In genomic region chr15:86109245-86109644, GRCm38 (mm10) we compare ENCODE assay signal across 14 mouse cellular contexts. TPM values are rescaled to one million over a fixed set of nuclear protein-coding genes. Genes with fewer than 3 reads are reported as not detected.
DNase-seq lines count a peak whose midpoint lies in the region; ATAC-seq and TF ChIP-seq lines count a peak whose summit lies in the region.
"Had no signal": no experiment of that assay in that cellular context is flagged by ENCODE, and none has a peak within 500 bp of the region (broad histone marks: within the 10 kb centered on the region; RNA-seq: fewer than 3 reads in every experiment).

No protein-coding gene starts in this region.

- no peak overlapping the region for H3K4me3 ChIP-seq in cerebellum, adult 2 months (replicated peaks; ENCODE audit: insufficient read depth, low read depth, low read length)
- no peak overlapping the region for H3K4me3 ChIP-seq in hindbrain, postnatal 0 days (ENCODE audit: low read length)
- no peak overlapping the region for H3K4me3 ChIP-seq in hindbrain, embryonic 14.5 days (replicated peaks; ENCODE audit: low read length)
- H3K4me3 ChIP-seq in cortical plate, adult 2 months (ENCODE audit: insufficient read depth, low read length): no peak overlapping the region
- peak overlapping the region; percentile 13; the same call in 1 of the 2 replicates for H3K4me3 ChIP-seq in heart, embryonic 16.5 days (ENCODE audit: low read length)
- no peak overlapping the region for H3K4me3 ChIP-seq in intestine, postnatal 0 days (ENCODE audit: low read depth, low read length)
- H3K4me3 ChIP-seq: embryonic facial prominence, embryonic 13.5 days; megakaryocyte, embryonic 14.5 days had no signal

- no peaks in the 10 kb centered on the region for H3K27me3 ChIP-seq in cerebellum, adult 2 months (ENCODE audit: control insufficient read depth, insufficient read depth, low read length)
- H3K27me3 ChIP-seq in hindbrain, postnatal 0 days (ENCODE audit: insufficient read depth, low read length): no peaks in the 10 kb centered on the region
- H3K27me3 ChIP-seq in hindbrain, embryonic 14.5 days (ENCODE audit: control insufficient read depth, insufficient read depth, low read length): no peaks in the 10 kb centered on the region
- H3K27me3 ChIP-seq in heart, embryonic 16.5 days (ENCODE audit: control insufficient read depth, insufficient read depth, low read length): no peaks in the 10 kb centered on the region
- no peaks in the 10 kb centered on the region for H3K27me3 ChIP-seq in intestine, postnatal 0 days (replicated peaks; ENCODE audit: control insufficient read depth, insufficient read depth, low read length)
- H3K27me3 ChIP-seq: embryonic facial prominence, embryonic 13.5 days; Patski had no signal

- peak overlapping the region; percentile 86 for H3K27ac ChIP-seq in cerebellum, adult 2 months (ENCODE audit: insufficient read depth, low read length)
- H3K27ac ChIP-seq in hindbrain, postnatal 0 days: peak overlapping the region; percentile 52; the same call in 1 of the 2 replicates
- H3K27ac ChIP-seq in hindbrain, embryonic 14.5 days: no peak overlapping the region
- H3K27ac ChIP-seq in cortical plate, adult 2 months (ENCODE audit: insufficient read depth, low read length): peak overlapping the region; percentile 33; the same call in 1 of the 2 replicates
- peak overlapping the region; percentile 98 for H3K27ac ChIP-seq in heart, embryonic 16.5 days (ENCODE audit: low read length)
- H3K27ac ChIP-seq in intestine, postnatal 0 days (ENCODE audit: low read depth, low read length): no peak overlapping the region
- H3K27ac ChIP-seq: embryonic facial prominence, embryonic 13.5 days had no signal

- TF ChIP-seq POLR2A in cerebellum, adult 2 months (IDR thresholded peaks at IDR 0.05; ENCODE audit: borderline replicate concordance, insufficient read depth, low read length): no peak
- no peak for TF ChIP-seq POLR2A in cortical plate, adult 2 months (IDR thresholded peaks at IDR 0.05; ENCODE audit: extremely low read depth, insufficient read depth, low read length)

- H3K36me3 ChIP-seq in hindbrain, postnatal 0 days (ENCODE audit: insufficient read depth, low read length): no peaks in the 10 kb centered on the region
- H3K36me3 ChIP-seq in hindbrain, embryonic 14.5 days (replicated peaks; ENCODE audit: control insufficient read depth, insufficient read depth): peaks cover 9% of the 10 kb centered on the region; the same call in 1 of the 2 replicates
- no peaks in the 10 kb centered on the region for H3K36me3 ChIP-seq in heart, embryonic 16.5 days (ENCODE audit: control insufficient read depth, insufficient read depth)
- no peaks in the 10 kb centered on the region; the same call in 1 of the 2 replicates for H3K36me3 ChIP-seq in intestine, postnatal 0 days (ENCODE audit: control insufficient read depth, insufficient read depth)
- H3K36me3 ChIP-seq: embryonic facial prominence, embryonic 13.5 days had no signal

- H3K9me3 ChIP-seq in hindbrain, postnatal 0 days (ENCODE audit: low read length): no peaks in the 10 kb centered on the region
- H3K9me3 ChIP-seq in hindbrain, embryonic 14.5 days (ENCODE audit: control insufficient read depth, low read length): no peaks in the 10 kb centered on the region
- H3K9me3 ChIP-seq in heart, embryonic 16.5 days (replicated peaks; ENCODE audit: control insufficient read depth, low read length): no peaks in the 10 kb centered on the region
- no peaks in the 10 kb centered on the region for H3K9me3 ChIP-seq in intestine, postnatal 0 days (ENCODE audit: control insufficient read depth)
- H3K9me3 ChIP-seq: embryonic facial prominence, embryonic 13.5 days; megakaryocyte, embryonic 14.5 days had no signal

- peaks cover 42% of the 10 kb centered on the region for H3K4me1 ChIP-seq in cerebellum, adult 2 months (ENCODE audit: control insufficient read depth, insufficient read depth, low read length)
- H3K4me1 ChIP-seq in hindbrain, postnatal 0 days (ENCODE audit: insufficient read depth, low read length): peaks cover 36% of the 10 kb centered on the region
- H3K4me1 ChIP-seq in hindbrain, embryonic 14.5 days (replicated peaks; ENCODE audit: control insufficient read depth, insufficient read depth, low read length): peaks cover 24% of the 10 kb centered on the region
- H3K4me1 ChIP-seq in cortical plate, adult 2 months (ENCODE audit: control insufficient read depth, insufficient read depth, low read length): peaks cover 21% of the 10 kb centered on the region
- H3K4me1 ChIP-seq in heart, embryonic 16.5 days (ENCODE audit: control insufficient read depth, insufficient read depth, low read length): peaks cover 88% of the 10 kb centered on the region
- H3K4me1 ChIP-seq in intestine, postnatal 0 days (replicated peaks; ENCODE audit: control insufficient read depth, insufficient read depth, low read length): 0 out of 2 replicates have a peak, but pooled peaks cover 6% of the 10 kb centered on the region

- H3K9ac ChIP-seq in hindbrain, postnatal 0 days (replicated peaks; ENCODE audit: low read length): no peak overlapping the region
- no peak overlapping the region for H3K9ac ChIP-seq in hindbrain, embryonic 14.5 days
- peak overlapping the region; percentile 50; the same call in 1 of the 2 replicates for H3K9ac ChIP-seq in heart, embryonic 16.5 days (ENCODE audit: low read length)
- no peak overlapping the region for H3K9ac ChIP-seq in intestine, postnatal 0 days (ENCODE audit: low read depth, low read length)
- H3K9ac ChIP-seq: embryonic facial prominence, embryonic 13.5 days had no signal

- TF ChIP-seq CTCF in cerebellum, adult 2 months (IDR thresholded peaks at IDR 0.05; ENCODE audit: borderline replicate concordance, insufficient read depth, low read depth, low read length): no peak
- TF ChIP-seq CTCF in hindbrain, postnatal 0 days (IDR thresholded peaks at IDR 0.05; ENCODE audit: low read depth): no peak
- TF ChIP-seq CTCF in cortical plate, adult 2 months (IDR thresholded peaks at IDR 0.05; ENCODE audit: extremely low read depth, insufficient read depth, low read length): no peak
- no peak for TF ChIP-seq CTCF in intestine, postnatal 0 days (IDR thresholded peaks at IDR 0.05; ENCODE audit: low read depth)

- no peak overlapping the region for H3K4me2 ChIP-seq in hindbrain, postnatal 0 days (ENCODE audit: low read depth, low read length)
- H3K4me2 ChIP-seq in hindbrain, embryonic 14.5 days (replicated peaks): no peak overlapping the region
- H3K4me2 ChIP-seq in heart, embryonic 16.5 days (ENCODE audit: low read depth, low read length): peak overlapping the region; percentile 51
- H3K4me2 ChIP-seq in intestine, postnatal 0 days (replicated peaks; ENCODE audit: low read depth): no peak overlapping the region
- H3K4me2 ChIP-seq: embryonic facial prominence, embryonic 13.5 days had no signal

- 66% methylated on average over 7 of the region's 7 CpGs for WGBS in cerebellum, adult 2 months
- 77% methylated on average over 7 of the region's 7 CpGs for WGBS in hindbrain, postnatal 0 days
- 78% methylated on average over 7 of the region's 7 CpGs for WGBS in hindbrain, embryonic 14.5 days
- WGBS in heart, embryonic 16.5 days: 30% methylated on average over 7 of the region's 7 CpGs
- 84% methylated on average over 7 of the region's 7 CpGs for WGBS in intestine, postnatal 0 days

- ATAC-seq in cerebellum, adult (ENCODE audit: insufficient number of reproducible peaks, low FRiP score, low TSS enrichment): no peak
- ATAC-seq in hindbrain, postnatal 0 days: no peak
- no peak for ATAC-seq in hindbrain, embryonic 14.5 days (ENCODE audit: low FRiP score)
- ATAC-seq in heart, embryonic 16.5 days (replicated peaks; ENCODE audit: extremely low read depth, insufficient read depth, low FRiP score): peak; percentile 83
- no peak for ATAC-seq in intestine, postnatal 0 days
- ATAC-seq: Patski had no signal

- no peak for DNase-seq in cerebellum, adult 2 months
- DNase-seq in hindbrain, postnatal 0 days (ENCODE audit: low spot score): no peak
- no peak for DNase-seq in hindbrain, embryonic 14.5 days (ENCODE audit: low spot score)
- DNase-seq in adipocyte (ENCODE audit: low spot score): no peak
- DNase-seq: kidney, adult 11 months; lung, adult 2 months; thymus, adult 18-20 months had no signal

RNA-seq across cellular contexts. Expression of gene Gramd4, which starts 51.8 kb away (rescaled TPM):
- 36.0 and 40.4 TPM in 2 replicates for polyA plus RNA-seq in cerebellum, adult 2 months (2012; rRNA removed)
- total RNA-seq in hindbrain, postnatal 0 days (2014; rRNA removed): 36.2 and 40.9 TPM in 2 replicates
- polyA plus RNA-seq in hindbrain, postnatal 0 days (2015; fragmentation: Nextera tagmentation; extraction: Ambion mirVana): 18.6 and 19.0 TPM in 2 replicates
- polyA plus RNA-seq in hindbrain, embryonic 14.5 days (2014; fragmentation: Nextera tagmentation; extraction: Ambion mirVana): 22.2 and 24.9 TPM in 2 replicates
- 32.6 and 34.3 TPM in 2 replicates for polyA plus RNA-seq in cortical plate, adult 2 months (2012; rRNA removed)
- polyA plus RNA-seq in heart, embryonic 16.5 days (2015; fragmentation: Nextera tagmentation; extraction: Ambion mirVana): 18.7 and 22.2 TPM in 2 replicates
- polyA plus RNA-seq in intestine, postnatal 0 days (2015; fragmentation: Nextera tagmentation; extraction: Ambion mirVana): 5.6 and 6.4 TPM in 2 replicates

Comparison
In these comparisons a context has a peak if more than half of its experiments do, and no peak if none do; other contexts are left out.
1. H3K27ac ChIP-seq: peak in cerebellum, adult 2 months (single experiment), hindbrain, postnatal 0 days (single experiment), cortical plate, adult 2 months (single experiment) and heart, embryonic 16.5 days (single experiment); none in hindbrain, embryonic 14.5 days (single experiment) and intestine, postnatal 0 days (single experiment).